Mouse (Mus musculus): Measurements from ENCODE around the gene Shank2.

The Shank2 gene

DNA sequence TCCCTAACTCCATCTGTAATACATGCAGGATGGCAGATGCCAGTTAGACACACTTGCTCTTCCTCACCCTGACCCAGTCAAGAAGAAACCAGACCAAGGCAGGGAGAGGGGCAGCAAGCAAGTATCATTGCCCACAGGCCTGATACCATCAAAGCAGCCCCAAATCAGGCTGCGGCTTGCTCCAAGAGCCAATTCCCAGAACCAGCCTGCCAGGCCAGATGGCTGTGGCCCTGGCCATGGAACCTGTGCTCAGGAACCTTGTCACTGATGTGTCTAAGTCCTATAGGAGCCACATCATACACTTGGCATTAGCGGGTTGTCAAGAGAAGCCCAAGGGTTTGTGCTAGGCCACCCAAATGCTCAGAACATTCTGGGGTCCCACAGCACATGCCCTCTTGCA, 322.3 kb downstream of the Shank2 start:
- in situ Hi-C loops (cut with MboI, MseI), result no loop called here

- in situ Hi-C loops (cut with MboI, MseI), result no loop called here
These were observed 323.1 kb downstream of the Shank2 start for GRCm38 (mm10) chr7:144324861-144325260.

- in situ Hi-C loops (cut with MboI, MseI), result no loop called here
These were observed 323.9 kb downstream of the Shank2 start for GRCm38 (mm10) chr7:144325603-144326002.

- in situ Hi-C loops (cut with MboI, MseI), result no loop called here
These were observed 327.7 kb downstream of the Shank2 start for GRCm38 (mm10) chr7:144329403-144329890.

DNA sequence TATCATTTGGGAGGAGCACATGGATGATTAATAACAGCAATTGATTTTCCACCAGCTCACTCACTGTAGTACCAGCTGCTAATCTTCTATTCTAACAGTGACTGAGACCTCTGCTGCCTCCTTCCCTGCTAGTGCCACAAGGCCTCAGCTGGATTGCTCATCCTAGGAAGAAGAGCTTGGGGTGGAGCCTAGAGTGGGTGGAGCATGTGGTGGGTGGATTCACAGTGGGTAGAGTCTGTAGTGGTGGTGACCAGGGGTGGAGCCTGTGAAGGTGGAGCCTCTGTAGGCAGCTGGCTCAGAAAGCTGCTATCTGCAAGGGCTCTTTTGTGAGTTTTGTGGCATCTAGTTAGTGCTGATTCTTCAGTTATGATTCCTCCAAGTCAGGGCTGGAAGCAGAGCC, 334.9 kb downstream of the Shank2 start:
- in situ Hi-C loops (cut with MboI, MseI), result no loop called here

GRCm38 (mm10) chr7:144338694-144339093, 337.0 kb downstream of the Shank2 start:
- in situ Hi-C loops (cut with MboI, MseI), result no loop called here

DNA sequence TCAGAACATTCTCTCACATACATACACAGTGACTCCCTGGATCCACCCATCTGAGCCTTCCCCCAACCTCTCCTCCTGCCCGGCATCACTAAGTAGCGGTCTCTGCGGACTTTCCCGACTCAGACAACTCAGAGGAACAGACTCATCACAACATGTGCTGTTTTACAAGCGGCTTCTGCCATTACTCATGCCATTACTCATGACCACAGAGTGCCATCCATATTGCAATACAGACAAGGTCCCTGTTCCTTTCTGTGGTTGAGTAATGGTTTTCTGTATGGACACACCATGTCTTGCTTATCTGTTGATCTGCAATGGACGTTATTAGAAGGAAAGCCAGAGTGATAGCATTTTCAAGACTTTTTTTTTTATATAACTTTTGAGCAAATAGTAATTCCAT, 338.6 kb downstream of the Shank2 start:
- in situ Hi-C loops (cut with MboI, MseI), result no loop called here

GRCm38 (mm10) chr7:144366133-144366532, 364.4 kb downstream of the Shank2 start:
- in situ Hi-C loops (cut with MboI, MseI), result no loop called here

GRCm38 (mm10) chr7:144373059-144373458, 371.3 kb downstream of the Shank2 start:
- in situ Hi-C loops (cut with MboI, MseI), result no loop called here

GRCm38 (mm10) chr7:144375483-144375882, 373.8 kb downstream of the Shank2 start:
- in situ Hi-C loops (cut with MboI, MseI), result loop anchor here in 1 of 2 experiments (5.0 kb wide), 1 partner anchor 163 kb away; no protein-coding TSS in a partner anchor

DNA sequence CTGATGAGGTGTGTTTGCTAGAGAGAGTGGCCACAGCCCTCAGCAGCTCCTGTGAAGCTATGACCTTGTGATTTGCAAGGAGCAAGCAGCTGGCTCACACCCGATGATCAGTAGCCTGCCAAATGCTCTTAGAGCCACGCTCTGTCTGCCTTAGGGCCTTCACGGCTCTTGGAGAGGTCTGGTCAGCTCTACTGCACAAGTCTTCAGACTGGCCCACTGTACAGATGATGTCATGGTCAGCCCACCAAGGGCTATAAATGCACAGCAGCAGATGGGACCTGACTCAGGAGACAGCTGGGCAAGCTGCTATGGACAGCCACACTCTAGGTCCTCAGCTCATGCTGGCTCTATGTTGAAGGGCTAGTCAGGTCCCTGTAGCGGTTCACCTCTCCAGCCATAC, 376.5 kb downstream of the Shank2 start:
- in situ Hi-C loops (cut with MboI, MseI), result loop anchor here in 1 of 2 experiments (5.0 kb wide), 1 partner anchor 166 kb away; no protein-coding TSS in a partner anchor

- in situ Hi-C loops (cut with MboI, MseI), result loop anchor here in 1 of 2 experiments (5.0 kb wide), 1 partner anchor 167 kb away; no protein-coding TSS in a partner anchor
These were observed 377.6 kb downstream of the Shank2 start for GRCm38 (mm10) chr7:144379243-144379884.

GRCm38 (mm10) chr7:144381588-144381987, 379.9 kb downstream of the Shank2 start:
- in situ Hi-C loops (cut with MboI, MseI), result no loop called here

DNA sequence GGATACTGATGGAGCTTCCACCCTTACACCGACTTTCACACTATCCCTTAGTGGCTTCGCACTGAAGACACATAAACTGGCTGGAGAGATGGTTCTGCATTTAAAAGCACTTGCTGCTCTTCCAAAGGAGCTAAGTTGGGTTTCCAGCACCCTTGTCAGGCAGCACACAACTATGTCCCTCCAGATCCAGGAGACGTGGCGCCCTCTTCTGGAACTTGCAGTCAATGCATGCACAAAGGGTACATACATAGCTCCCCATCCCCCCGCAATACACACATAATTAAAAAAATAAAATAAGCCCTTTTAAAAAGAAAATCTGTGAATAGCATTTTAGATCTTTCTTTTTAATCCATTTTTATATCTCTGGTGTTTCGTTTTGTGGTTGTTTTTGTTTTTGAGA, 385.8 kb downstream of the Shank2 start:
- in situ Hi-C loops (cut with MboI, MseI), result no loop called here

- in situ Hi-C loops (cut with MboI, MseI), result no loop called here
These were observed 388.0 kb downstream of the Shank2 start for GRCm38 (mm10) chr7:144389704-144390103.

DNA sequence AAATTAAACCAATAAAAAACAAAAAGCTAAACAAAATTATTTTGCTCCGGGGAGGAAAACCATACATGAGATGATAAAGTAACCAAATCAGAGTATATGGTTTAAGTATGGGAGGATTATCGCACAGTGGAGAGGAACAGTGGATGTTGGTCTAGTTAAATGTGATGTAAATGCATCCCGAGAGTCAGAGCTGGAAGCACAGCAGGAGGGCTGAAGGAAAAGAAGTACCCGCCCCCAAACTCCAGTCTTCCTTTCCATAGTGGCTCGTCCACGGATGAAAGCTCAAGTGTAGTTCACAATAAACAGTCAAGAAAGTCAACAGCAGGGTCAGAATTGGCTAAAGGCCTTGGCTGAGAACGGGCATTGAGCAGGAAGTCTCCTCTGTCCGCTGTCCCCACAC, 388.9 kb downstream of the Shank2 start:
- in situ Hi-C loops (cut with MboI, MseI), result no loop called here

DNA sequence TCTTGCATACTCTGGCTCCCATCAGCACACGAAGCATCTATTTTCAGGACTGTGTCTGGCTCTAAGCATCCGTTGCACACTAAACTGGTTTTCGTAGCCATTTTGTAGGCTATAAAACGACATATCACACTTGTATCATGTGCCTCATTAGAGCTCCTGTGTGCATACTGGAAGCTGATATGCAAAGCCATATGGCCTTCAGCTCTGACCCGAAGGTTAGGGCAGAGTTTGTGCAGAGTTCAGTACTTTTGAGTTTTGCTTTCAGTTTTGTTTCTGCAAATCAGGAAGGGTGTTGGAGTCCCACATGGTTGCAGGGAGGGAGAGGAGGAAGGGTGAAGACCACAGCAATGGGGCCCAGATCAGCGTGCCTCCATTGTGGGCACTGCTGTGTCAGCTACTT, 390.0 kb downstream of the Shank2 start:
- in situ Hi-C loops (cut with MboI, MseI), result no loop called here

DNA sequence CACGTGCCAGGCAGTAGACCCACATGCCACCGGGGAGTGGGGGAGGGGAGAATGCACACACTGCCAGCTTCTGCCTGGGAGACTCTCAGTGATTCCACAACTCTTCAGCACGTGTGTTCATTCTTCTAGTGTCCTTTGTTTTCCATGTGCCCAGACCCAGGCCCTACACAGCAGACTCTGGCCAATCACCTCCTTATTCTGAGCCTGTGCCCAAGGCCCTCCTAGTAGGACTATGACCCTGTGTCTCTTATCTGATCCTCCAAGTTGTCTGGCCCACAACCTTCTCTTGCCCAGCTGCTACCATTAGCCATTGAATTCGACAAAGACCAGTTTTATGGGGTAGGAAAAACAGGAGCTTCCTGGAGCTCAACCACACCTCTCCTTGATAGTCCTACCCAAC, 400.8 kb downstream of the Shank2 start:
- in situ Hi-C loops (cut with MboI, MseI), result no loop called here

- in situ Hi-C loops (cut with MboI, MseI), result no loop called here
These were observed 405.9 kb downstream of the Shank2 start for GRCm38 (mm10) chr7:144407675-144408074.

DNA sequence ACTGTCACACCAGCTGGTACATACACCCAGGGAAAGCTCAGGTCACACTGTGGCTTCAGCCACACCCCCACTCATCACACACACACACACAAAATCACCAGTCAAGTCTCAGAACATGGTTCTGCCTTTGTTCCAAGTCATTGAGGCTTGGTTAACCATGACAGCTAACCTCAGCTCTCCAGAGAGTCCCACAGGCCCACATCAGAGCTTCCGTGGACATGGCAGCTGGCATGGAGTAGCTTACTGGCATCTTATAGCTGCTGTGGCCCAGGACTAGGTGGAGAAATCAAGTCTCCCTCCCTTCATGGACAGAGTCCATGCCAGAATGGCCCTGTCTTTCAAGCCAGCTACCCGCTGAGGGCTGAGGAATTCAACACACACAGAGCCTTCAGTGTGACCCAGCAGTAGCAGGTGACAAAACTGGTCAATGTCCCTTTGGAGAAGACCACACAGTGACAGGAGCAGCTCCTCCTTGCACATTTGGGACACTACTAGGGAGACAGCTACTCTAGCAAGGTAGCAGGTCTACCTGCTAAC, 406.8 kb downstream of the Shank2 start:
- in situ Hi-C loops (cut with MboI, MseI), result no loop called here

DNA sequence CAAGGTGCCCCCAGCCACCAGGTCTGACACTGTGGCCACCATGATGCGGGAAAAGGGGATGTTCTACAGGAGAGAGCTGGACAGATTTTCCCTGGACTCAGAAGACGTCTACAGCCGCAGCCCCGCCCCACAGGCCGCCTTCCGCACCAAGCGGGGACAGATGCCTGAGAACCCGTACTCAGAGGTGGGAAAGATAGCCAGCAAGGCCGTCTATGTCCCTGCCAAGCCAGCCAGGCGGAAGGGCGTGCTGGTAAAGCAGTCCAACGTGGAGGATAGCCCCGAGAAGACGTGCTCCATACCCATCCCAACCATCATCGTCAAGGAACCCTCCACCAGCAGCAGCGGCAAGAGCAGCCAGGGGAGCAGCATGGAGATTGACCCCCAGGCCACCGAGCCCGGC, 408.0 kb downstream of the Shank2 start:
- in situ Hi-C loops (cut with MboI, MseI), result no loop called here

- in situ Hi-C loops (cut with MboI, MseI), result no loop called here
These were observed 410.5 kb downstream of the Shank2 start for GRCm38 (mm10) chr7:144411967-144412906.
